In the genomic region with DNA sequence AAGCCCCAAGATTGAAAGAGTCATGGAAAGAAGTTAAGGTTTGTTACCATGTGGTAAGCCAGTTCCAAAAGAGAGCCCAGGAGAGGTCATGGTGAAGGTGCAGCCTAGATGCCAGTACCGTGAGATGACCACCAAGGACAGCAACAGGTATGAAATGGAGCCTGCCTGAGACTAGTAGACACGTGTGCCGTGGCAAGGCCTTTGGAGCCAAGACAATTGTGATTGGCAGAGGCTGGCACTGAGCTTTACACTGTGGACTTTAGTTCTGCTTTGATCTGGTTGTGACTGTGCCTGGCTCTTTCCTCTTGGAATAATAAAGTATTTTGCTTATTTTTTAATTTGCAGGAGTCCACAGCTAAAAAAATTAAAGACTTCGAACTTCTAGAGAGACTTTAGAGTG, we compare ENCODE assay signal across 20 mouse cellular contexts. TPM values are rescaled to one million over a fixed set of nuclear protein-coding genes. Genes with fewer than 3 reads are reported as not detected.
DNase-seq lines count a peak whose midpoint lies in the region; ATAC-seq and TF ChIP-seq lines count a peak whose summit lies in the region.
"Had no signal": no experiment of that assay in that cellular context is flagged by ENCODE, and none has a peak within 500 bp of the region (broad histone marks: within the 10 kb centered on the region; RNA-seq: fewer than 3 reads in every experiment).

No protein-coding gene starts in this region.

- TF ChIP-seq CTCF in liver, postnatal 0 days (IDR thresholded peaks at IDR 0.05; ENCODE audit: low read depth) = no peak

- DNase-seq in kidney, adult 9 months = peak; percentile 60
- DNase-seq in kidney, postnatal 4 days = no peak
- DNase-seq in liver, postnatal 0 days = no peak
- no peak for DNase-seq in liver
- DNase-seq: adrenal gland, postnatal 10 days; B cell, adult 2 months; cerebellum, adult 11-12 months; cerebellum, adult 9-10 months; cerebellum, postnatal 25 days; gastrocnemius, postnatal 36 days; heart, adult 11 months; heart, postnatal 36 days had no signal

- H3K9ac ChIP-seq in intestine, embryonic 16.5 days (ENCODE audit: low read depth, low read length) = no peak overlapping the region
- no peak overlapping the region for H3K9ac ChIP-seq in intestine, embryonic 15.5 days
- H3K9ac ChIP-seq in liver, postnatal 0 days (replicated peaks) = no peak overlapping the region
- H3K9ac ChIP-seq: embryonic facial prominence, embryonic 12.5 days; forebrain, embryonic 15.5 days; heart, embryonic 13.5 days had no signal

- no peaks in the 10 kb centered on the region for H3K36me3 ChIP-seq in intestine, embryonic 16.5 days (ENCODE audit: control insufficient read depth, insufficient read depth, low read length)
- no peaks in the 10 kb centered on the region for H3K36me3 ChIP-seq in intestine, embryonic 15.5 days
- H3K36me3 ChIP-seq in liver, postnatal 0 days (replicated peaks; ENCODE audit: insufficient read depth, low read length) = no peaks in the 10 kb centered on the region
- H3K36me3 ChIP-seq: embryonic facial prominence, embryonic 12.5 days; forebrain, embryonic 15.5 days; heart, embryonic 13.5 days had no signal

- H3K4me1 ChIP-seq in intestine, embryonic 16.5 days (ENCODE audit: control insufficient read depth, insufficient read depth, low read length) = no peaks in the 10 kb centered on the region
- H3K4me1 ChIP-seq in intestine, embryonic 15.5 days (replicated peaks) = no peaks in the 10 kb centered on the region
- H3K4me1 ChIP-seq in liver, postnatal 0 days (ENCODE audit: insufficient read depth) = peaks cover 40% of the 10 kb centered on the region; the same call in 1 of the 2 replicates
- H3K4me1 ChIP-seq: forebrain, embryonic 15.5 days; heart, embryonic 13.5 days had no signal

- H3K9me3 ChIP-seq in intestine, embryonic 16.5 days (ENCODE audit: control insufficient read depth, low read length) = no peaks in the 10 kb centered on the region
- H3K9me3 ChIP-seq in intestine, embryonic 15.5 days = no peaks in the 10 kb centered on the region
- H3K9me3 ChIP-seq in liver, postnatal 0 days (ENCODE audit: low read length) = no peaks in the 10 kb centered on the region
- H3K9me3 ChIP-seq: embryonic facial prominence, embryonic 12.5 days; forebrain, embryonic 15.5 days; G1E; heart, embryonic 13.5 days had no signal

- ATAC-seq in intestine, embryonic 16.5 days = peak; percentile 62; the same call in 1 of the 2 replicates
- ATAC-seq in intestine, embryonic 15.5 days = no peak
- ATAC-seq in liver, postnatal 0 days = 0 out of 2 replicates have a peak, but pooled peaks have one; percentile 35
- no peak for ATAC-seq in inflammation-experienced regulatory T-cells, adult 6 months
- ATAC-seq: CD4-positive, CD25-positive, alpha-beta regulatory T cell, adult 4 months; forebrain, embryonic 15.5 days had no signal

- TF ChIP-seq EP300 in liver, postnatal 0 days (IDR thresholded peaks at IDR 0.05; ENCODE audit: low read depth) = no peak

- no peak overlapping the region for H3K4me3 ChIP-seq in intestine, embryonic 16.5 days (ENCODE audit: low read length)
- no peak overlapping the region for H3K4me3 ChIP-seq in intestine, embryonic 15.5 days (replicated peaks)
- no peak overlapping the region for H3K4me3 ChIP-seq in liver, postnatal 0 days (ENCODE audit: low read depth, low read length)
- H3K4me3 ChIP-seq: embryonic facial prominence, embryonic 12.5 days; forebrain, embryonic 15.5 days; heart, embryonic 13.5 days had no signal

- no peaks in the 10 kb centered on the region for H3K27me3 ChIP-seq in intestine, embryonic 16.5 days (replicated peaks; ENCODE audit: control insufficient read depth, insufficient read depth, low read length)
- no peaks in the 10 kb centered on the region for H3K27me3 ChIP-seq in intestine, embryonic 15.5 days (replicated peaks)
- no peaks in the 10 kb centered on the region for H3K27me3 ChIP-seq in liver, postnatal 0 days (ENCODE audit: insufficient read depth, low read length)
- H3K27me3 ChIP-seq: embryonic facial prominence, embryonic 12.5 days; forebrain, embryonic 15.5 days; heart, embryonic 13.5 days had no signal

- 86% methylated on average over 4 of the region's 4 CpGs for WGBS in intestine, embryonic 16.5 days
- 87% methylated on average over 4 of the region's 4 CpGs for WGBS in intestine, embryonic 15.5 days
- 66% methylated on average over 4 of the region's 4 CpGs for WGBS in liver, postnatal 0 days (ENCODE audit: insufficient replicate concordance)

- no peak overlapping the region for H3K4me2 ChIP-seq in intestine, embryonic 16.5 days (ENCODE audit: low read depth, low read length)
- H3K4me2 ChIP-seq in intestine, embryonic 15.5 days (replicated peaks) = no peak overlapping the region
- no peak overlapping the region for H3K4me2 ChIP-seq in liver, postnatal 0 days (ENCODE audit: low read depth, low read length)
- H3K4me2 ChIP-seq: embryonic facial prominence, embryonic 12.5 days; forebrain, embryonic 15.5 days; heart, embryonic 13.5 days had no signal

- no peak overlapping the region for H3K27ac ChIP-seq in intestine, embryonic 16.5 days (ENCODE audit: low read length)
- no peak overlapping the region for H3K27ac ChIP-seq in intestine, embryonic 15.5 days
- no peak overlapping the region for H3K27ac ChIP-seq in liver, postnatal 0 days (ENCODE audit: low read depth)
- H3K27ac ChIP-seq: embryonic facial prominence, embryonic 12.5 days; forebrain, embryonic 15.5 days; heart, embryonic 13.5 days had no signal

RNA-seq across cellular contexts. Expression of gene Atrn, which starts 21.7 kb away (rescaled TPM):
- polyA plus RNA-seq in intestine, embryonic 16.5 days (2015; fragmentation: Nextera tagmentation; extraction: Ambion mirVana) = 3.1 and 3.3 TPM in 2 replicates
- polyA plus RNA-seq in intestine, embryonic 15.5 days (2015; fragmentation: Nextera tagmentation; extraction: Ambion mirVana) = 4.4 and 5.2 TPM in 2 replicates
- 4.3 and 6.3 TPM in 2 replicates for polyA plus RNA-seq in liver, postnatal 0 days (2015; fragmentation: Nextera tagmentation; extraction: Ambion mirVana)
- 1 to 10 TPM; 5.1 to 7.9 (median 7.2) TPM for polyA plus RNA-seq in inflammation-experienced regulatory T-cells, adult 6 months (2017; shearing (Covaris generic))

RNA-seq across cellular contexts. Expression of gene 4930402H24Rik, which starts 21.8 kb away (rescaled TPM):
- polyA plus RNA-seq in intestine, embryonic 16.5 days (2015; fragmentation: Nextera tagmentation; extraction: Ambion mirVana) = 22.6 and 25.9 TPM in 2 replicates
- 25.4 and 25.9 TPM in 2 replicates for polyA plus RNA-seq in intestine, embryonic 15.5 days (2015; fragmentation: Nextera tagmentation; extraction: Ambion mirVana)
- polyA plus RNA-seq in liver, postnatal 0 days (2015; fragmentation: Nextera tagmentation; extraction: Ambion mirVana) = 6.6 and 8.9 TPM in 2 replicates
- 10 to 100 TPM; 10.6 to 21.0 (median 15.2) TPM for polyA plus RNA-seq in inflammation-experienced regulatory T-cells, adult 6 months (2017; shearing (Covaris generic))

Comparison
In these comparisons a context has a peak if more than half of its experiments do, and no peak if none do; other contexts are left out.
1. ATAC-seq: peak in intestine, embryonic 16.5 days (single experiment) and liver, postnatal 0 days (single experiment); none in intestine, embryonic 15.5 days (single experiment) and inflammation-experienced regulatory T-cells, adult 6 months (single experiment).